Mouse (Mus musculus) T-helper 1 cell (primary cell): ENCODE measurements around the gene Trim58.

Experiments used
- in situ Hi-C: fragments of 300-600 bp; cut with MboI, MseI; formaldehyde crosslinking; loops from one replicate; pipeline ENCODE4 v1.15.1; 2025; ENCODE audit warnings: high pct_unique_total_duplicates

The Trim58 gene

DNA sequence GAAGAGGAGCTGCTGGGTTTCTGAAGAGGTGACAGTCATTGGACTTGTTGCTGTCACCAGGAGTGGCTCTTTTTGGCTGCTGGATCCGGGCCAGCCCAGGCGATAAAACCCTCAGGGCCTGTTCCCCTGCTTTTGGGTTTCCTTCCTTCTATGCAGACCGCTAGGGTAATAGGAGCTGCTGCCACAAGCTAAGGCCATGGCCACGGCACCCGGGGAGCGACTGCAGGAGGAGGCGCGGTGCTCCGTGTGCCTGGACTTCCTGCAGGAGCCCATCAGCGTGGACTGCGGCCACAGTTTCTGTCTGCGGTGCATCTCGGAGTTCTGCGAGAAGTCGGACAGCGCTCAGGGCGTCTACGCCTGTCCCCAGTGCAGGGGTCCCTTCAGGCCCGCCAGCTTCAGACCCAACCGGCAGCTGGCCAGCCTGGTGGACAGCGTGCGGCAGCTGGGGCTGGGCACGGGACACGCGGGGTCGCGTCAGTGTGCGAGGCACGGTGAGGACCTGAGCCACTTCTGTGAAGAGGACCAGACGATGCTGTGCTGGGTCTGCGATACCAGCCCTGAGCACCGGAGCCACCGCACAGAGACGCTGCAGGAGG is at the start of gene Trim58:
Gene Trim58, plus strand, starts transcription at position 194 of the 596 bp plus-strand sequence.
- in situ Hi-C loops, result no loop called here

DNA sequence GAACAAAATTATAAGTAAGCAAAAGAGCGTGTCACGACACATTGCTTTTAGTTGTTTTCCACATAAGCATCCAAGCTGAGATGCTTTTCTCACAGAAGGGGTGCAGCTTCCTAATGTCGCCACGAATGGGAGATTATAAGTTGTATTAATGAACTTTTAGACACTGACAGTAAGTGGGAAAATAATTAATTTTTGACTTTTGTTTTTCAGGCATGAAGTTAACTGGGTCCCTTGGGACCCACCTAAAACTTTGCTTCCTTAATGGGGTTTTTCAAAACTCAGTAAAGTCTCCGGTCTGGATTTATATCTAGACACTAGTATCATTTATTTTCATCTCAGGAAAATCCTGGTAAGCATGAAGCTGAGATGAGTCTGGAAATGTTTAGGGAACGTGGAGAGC is 45.5 kb upstream of the Trim58 start, which contains the start of gene Olfr324:
Gene Olfr324, plus strand, starts transcription at position 301 of the 400 bp plus-strand sequence.
- in situ Hi-C loops, result no loop called here

DNA sequence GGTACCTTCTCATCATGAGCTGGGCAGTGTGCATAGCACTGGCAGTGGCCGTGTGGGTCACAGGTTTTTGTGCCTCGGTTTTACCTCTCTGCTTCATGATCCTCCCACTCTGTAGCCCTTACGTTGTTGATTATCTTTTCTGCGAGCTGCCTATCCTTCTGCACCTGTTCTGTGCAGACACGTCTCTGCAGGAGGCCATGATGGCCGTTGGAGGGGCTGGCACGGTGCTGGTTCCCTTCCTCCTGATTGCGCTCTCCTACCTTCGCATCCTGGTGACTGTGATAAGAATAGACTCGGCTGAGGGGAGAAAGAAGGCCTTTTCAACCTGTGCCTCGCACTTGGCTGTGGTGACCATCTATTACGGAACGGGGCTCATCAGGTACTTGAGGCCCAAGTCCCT is 42.4 kb upstream of the Trim58 start:
- in situ Hi-C loops, result no loop called here

DNA sequence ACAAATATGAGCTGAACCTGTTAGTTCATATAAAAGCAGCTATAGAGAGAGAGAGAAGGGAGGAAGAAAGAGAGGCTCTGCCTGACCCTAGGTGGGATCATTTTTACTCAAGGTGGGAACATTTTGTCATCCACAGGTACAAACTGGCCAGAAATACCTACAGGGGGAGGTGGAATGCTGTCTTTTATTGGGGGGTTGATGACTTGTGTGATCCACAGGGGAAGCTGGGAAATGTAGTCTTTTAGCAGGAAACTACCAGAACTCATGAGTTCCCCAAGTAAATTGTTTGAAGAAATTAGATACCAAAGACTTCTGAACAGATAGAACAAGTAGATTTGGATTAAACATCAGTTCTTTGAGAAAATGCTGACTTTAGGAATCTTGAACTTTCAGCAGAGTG is 38.2 kb upstream of the Trim58 start:
- in situ Hi-C loops, result no loop called here

DNA sequence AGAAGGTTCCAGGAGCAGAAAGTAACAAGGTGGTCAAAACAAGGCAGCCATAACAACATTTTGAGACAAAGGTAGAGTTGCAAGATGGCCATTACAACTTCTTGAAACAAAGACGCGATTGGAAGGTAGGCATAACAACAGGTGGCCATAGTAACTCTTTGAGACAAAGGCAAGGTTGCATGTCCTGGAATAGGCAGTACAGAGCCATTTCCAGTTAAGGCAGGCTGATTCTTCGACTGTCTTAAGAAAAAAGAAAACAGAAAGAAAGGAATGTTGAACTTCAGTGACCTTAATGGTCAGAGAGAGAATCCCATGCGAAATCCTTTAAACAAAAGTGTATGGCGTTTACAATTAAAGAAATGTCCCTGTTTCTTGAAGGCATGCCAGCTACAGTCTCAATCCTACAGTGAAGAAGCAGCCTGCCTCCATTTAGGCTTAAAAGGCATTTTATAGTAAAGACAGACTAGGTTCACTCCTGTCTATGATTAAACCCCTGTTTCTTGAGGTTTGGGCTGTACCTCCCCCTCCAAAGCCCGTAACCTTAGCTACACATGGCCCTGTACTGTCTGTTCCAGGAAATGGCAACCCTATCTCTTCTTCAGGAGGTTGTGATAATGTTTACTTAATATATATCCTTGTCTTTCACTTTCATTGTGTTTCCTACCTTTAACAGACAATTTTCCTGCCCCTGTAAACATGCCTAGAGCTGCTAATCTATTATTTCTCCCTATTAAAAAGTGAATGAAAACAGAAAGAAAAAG is 37.3 kb upstream of the Trim58 start:
- in situ Hi-C loops, result no loop called here

DNA sequence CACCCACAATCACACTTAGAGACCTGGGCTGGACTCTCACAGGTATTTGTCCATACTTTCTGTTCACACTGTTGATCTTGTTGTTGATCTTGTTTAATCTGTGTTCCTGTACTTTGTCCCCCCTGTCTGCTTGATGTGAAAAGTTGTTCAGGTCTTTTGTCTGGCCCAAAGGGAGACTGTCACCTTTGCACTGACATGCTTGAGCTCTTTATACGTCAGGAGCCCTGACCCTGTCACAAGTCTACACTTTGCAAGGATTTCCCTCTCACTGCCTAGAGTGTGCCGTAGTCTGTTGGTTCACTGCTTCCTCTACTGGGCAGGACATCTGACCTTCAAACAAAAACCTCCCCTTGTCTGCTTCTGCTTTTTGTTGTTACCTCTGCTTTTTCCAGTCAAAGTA is 35.6 kb upstream of the Trim58 start:
- in situ Hi-C loops, result no loop called here

DNA sequence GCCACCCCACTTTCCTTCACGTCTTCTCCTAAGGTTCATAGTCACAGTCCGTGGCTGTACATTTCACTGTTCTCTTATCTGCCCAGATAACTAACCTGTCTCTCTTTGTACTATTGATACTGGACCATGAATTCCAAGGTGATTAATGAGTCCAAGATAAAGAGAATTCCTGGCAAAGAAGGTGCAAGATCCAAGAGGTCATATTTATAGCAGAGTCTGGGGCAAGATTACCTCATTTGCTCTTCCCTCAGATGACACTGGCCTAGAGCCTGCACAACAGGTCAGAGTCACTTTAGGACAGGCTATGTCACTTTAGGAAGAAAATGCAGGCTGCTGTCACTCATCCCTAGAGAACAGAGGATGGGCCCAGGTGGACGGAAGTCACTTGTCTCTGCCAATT is 35.0 kb upstream of the Trim58 start:
- in situ Hi-C loops, result no loop called here

DNA sequence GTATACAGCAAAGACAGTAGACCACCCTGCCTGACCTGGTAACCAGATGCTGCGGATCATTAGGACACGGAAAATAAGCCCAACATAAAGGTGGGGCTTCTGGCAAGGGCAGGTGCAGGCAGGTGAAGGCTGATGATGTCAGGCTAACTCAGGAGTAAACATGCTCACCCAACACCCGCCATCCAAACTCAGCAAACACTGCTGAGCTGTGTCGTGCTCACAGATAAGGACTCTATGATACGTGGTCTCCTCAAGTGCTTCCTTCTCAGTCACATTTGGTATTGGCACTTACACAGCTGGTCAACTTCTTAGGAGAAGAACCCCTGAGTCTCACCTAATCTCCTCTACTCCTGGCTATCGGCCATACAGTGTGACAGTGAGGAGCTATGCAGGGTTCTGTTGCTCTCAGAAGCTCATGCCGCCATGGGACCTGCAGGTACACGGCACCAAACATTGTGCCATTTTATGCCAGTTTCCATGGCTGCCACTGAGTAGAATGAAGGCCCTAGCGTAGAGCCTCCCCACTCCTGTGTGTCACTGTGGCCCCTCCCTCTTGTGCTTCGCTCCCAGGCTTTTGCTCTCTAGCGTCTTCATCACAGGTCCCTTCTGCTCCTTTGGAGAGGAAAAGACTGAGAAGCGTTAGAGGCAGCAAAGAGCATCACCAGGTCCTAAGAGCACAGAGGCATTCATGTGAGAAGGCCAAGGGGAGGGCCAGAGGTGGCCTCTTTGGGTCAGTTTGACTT is 33.9 kb upstream of the Trim58 start:
- in situ Hi-C loops, result no loop called here

DNA sequence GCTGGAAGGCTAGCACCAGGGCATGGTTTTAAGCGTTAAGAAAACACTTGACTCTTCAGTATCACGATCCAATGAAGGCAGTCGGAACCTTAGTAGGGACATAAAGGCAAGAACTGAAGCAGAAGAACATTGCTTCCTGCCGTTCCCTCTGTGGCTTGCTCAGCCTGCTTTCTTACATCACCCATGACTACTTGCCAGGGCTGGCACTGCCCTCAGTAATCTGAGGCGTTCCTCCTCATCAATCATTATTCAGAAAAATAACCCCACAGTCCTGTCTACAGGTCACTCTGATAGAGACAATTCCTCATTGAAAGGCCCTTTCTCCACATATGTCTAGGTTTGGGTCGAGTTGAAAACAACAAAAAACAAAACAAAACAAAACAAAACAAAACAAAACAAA is 33.2 kb upstream of the Trim58 start:
- in situ Hi-C loops, result no loop called here

DNA sequence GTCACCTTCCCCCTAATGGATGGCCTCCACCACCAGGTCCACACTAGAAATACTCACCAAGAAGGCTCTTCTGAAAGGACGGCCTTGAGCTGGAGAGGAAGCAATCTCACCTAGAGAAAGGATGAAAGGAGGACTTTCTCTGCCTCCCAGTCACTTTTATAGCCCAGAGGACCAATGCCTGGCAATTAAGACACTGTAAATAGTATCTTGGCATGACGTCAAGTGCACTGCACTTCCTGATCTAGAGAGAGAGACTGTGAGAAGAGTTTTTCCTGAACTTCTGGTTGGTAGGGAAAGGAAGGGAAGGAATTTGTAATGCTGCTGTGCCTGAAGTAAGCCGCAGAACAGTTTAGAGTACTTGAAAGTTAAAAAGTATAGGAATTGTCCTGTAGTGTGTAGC is 26.9 kb upstream of the Trim58 start:
- in situ Hi-C loops, result loop anchor here (5.0 kb wide), 1 partner anchor 99 kb away; no protein-coding TSS in a partner anchor

DNA sequence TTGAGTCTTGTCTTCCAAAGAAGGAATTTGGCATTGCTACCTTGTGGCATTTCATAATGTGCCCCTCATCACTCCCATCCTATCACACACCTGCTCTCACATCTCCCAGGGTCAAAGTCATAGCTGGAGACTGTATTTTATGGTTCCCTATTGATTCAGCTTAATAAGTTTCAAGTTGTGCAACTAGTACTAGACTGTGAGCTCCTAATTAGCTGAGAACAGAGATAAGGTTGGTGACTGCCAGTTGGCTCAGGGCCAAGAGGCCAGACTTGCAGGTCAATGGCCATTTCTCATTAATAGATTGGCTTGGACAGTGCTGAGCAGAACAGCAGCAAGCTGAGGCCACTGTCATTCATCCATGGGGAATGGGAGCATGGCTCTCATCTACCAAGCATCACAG is 25.7 kb upstream of the Trim58 start:
- in situ Hi-C loops, result loop anchor here (5.0 kb wide), 1 partner anchor 98 kb away; no protein-coding TSS in a partner anchor

DNA sequence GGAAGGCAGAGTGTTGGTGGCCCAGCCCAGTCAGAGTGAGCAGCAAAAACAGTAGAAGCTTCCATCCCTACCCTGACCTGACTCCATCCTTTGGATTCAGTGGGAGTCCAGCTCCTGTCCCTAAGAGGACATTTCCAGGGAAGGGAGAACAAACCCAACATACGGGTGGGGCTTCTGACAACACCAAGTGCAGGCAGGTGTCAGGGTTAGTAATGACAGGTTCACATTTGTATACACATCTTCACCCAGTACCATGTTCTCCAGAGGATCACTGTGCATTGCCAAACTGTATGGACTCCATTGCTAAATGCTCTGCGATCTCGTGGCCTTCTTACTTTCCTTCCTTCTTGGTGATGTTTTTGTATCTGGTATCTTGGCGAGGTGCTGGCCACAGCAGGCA is 24.3 kb upstream of the Trim58 start, which contains the start of gene 2210407C18Rik:
Gene 2210407C18Rik, minus strand, starts transcription at position 101 of the 400 bp plus-strand sequence.
- in situ Hi-C loops, result no loop called here

DNA sequence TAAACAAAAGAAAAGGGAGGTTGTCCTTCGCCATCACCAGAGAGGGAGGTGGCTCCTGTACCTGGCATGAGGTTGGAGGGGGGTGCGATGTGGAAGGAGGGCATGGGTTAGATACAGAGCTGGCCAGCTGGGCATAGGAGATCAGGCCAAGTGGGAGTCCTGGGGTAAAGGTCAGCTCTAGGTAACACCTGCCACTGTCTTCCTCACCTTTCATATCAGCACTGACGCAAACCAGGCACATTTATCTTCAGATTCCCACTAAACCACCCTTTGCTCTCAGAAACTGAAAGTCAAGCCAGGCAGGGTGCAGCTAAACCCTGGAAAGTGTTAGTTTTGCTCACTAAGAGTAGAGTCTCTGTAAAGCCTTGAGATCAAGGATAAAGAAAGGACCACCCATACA is 21.9 kb upstream of the Trim58 start:
- in situ Hi-C loops, result no loop called here

DNA sequence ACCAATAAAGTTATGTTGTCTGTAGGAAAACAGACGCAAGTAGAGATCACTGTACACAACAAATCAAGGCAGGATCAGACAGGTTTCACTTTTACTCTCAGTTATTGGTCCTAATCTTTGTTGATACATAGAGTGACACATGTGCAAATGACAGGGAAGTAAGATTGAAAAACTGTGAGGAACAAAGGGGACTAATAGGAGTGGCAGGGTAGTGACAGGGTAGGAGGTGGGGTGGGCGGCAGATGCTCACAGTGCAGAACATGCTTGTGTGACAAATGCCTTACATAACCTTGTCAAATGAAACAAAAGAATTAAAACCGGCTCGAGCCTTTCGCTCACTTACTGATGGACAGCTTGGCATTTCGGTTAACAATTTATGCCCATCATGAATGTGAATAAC is 21.5 kb upstream of the Trim58 start:
- in situ Hi-C loops, result no loop called here

DNA sequence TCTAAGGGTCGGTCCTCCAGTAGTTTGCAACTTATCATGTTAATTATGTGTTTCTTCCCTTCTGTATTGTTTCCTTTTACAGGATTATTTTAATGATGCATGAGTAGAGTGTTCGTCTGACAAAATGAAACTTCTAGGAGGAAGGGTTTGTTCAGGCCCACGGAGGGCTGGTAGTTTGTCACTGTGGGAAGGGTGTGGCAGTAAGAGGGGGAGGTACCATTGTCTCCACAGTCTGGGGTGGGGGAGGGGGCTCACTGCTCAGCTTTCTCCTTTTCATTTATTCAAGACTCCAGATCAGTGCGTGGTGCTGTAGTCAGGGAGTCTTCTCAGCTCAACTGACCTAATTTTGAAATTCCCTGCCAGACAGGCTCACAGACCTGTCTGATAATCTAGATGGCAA is 14.1 kb upstream of the Trim58 start:
- in situ Hi-C loops, result no loop called here

DNA sequence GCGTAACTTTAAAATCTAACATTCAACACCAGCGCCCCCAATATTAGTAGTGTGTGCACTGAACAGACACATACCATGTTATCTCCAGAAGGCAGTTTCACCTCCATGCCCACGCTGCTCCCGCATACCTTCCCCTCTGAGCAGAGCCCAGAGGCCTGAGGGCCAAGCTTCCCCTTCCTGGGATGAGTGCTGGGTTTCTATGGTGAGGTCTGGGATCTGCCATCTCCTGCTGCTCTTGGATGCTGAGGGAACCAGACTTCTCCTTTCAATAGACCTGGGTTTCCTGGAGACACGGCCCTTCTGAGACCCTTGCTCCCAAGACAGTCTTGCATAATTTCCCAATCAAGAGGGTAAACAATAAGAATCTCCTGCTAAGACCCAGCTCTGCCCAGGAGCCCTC is 9.9 kb upstream of the Trim58 start, which contains the start of gene Olfr323:
Gene Olfr323, minus strand, starts transcription at position 101 of the 400 bp plus-strand sequence.
- in situ Hi-C loops, result loop anchor here (10.0 kb wide), 1 partner anchor 226 kb away; no protein-coding TSS in a partner anchor

DNA sequence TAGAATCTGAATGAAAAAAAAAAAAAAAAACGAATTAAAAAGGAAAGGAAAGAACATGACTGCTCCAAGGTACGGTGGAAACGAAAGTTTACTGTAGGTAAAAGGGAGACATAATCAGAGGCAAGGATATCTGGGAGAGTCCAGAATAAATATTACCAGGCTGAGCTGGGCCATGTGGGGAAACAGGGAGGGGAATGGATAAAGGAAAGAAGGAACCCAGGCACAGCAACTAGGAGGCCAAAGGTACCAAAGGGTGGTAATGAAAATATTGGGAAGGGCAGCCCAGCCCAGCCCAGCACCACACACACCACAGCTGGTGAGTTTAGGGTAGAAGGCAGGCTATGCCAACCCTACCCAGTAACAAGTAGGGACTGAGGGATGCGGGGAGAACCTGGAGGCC is 5.4 kb upstream of the Trim58 start:
- in situ Hi-C loops, result loop anchor here (10.0 kb wide), 1 partner anchor 230 kb away; no protein-coding TSS in a partner anchor

DNA sequence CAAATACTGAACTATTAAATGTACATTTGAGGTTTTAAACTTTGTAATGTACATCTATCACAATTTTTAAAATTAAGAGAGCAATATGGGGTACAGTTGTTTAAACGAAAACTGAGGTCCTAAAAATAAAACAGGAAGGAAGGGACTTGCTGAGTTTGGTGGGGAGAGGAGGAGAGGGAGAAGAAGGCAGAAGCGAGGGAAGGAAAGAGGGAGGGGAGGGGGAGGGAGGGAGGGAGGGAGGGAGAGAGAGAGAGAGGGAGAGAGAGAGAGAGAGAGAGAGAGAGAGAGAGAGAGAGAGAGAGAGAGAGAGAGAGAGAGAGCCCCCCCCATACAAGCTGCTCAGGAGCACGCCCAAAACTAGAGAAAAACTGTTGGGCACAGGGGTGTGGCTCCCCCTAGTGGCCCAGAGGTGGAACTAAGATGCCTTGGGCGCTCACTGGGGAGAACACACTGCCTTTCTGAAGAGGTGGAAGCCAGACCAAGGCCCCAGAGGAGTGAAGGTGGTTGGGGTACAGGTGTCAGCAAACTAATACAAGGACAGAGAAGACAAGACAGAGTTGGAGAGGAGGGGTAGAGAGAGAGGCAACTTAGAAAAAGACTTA is 3.8 kb upstream of the Trim58 start:
- in situ Hi-C loops, result loop anchor here (10.0 kb wide), 1 partner anchor 232 kb away; no protein-coding TSS in a partner anchor

DNA sequence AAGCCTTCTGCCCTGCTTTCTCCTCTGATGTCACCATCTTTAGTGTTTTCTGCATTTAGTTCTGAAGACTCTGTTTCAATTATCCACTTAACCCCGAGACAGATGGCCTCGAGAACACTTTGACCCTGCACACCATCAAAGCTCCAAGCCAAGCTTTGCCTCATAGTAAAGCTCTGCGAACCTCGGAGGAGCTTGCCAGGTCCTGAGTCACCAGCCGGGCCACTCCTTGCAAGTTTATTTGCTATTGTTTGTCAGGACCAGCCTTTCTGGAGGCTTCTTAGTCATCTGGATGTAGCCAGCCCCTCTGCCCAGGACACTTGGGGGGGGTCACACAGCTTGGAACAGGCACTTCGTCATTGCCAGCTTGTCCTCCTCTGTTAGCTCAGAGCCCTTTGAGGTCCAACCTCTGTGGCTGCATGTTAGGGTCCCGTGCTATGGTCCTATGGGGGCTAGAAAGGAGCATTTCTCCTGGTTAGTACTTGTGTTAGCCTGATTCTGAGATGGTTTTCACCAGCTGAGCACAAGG is 2.0 kb upstream of the Trim58 start:
- in situ Hi-C loops, result loop anchor here (10.0 kb wide), 1 partner anchor 233 kb away; no protein-coding TSS in a partner anchor

DNA sequence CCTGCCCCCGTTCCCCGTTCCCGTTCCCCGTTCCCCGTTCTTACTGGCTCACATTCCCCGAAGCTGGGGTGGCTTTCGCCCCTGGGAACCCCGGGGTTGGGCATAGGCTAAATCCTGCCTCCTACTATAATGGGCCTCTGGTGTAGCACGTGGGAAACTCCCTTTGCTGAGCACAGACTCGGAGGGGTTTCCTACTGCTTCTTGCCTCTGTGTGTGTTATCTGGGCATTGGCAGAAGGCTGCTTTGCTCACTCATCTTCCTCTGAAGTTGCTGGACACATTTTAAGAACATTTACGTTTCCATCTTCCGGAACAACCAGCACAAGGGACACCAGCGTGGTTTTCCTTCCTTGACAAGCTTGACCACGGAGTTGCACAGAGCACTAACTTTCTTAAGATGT is 792 bp downstream of the Trim58 start:
- in situ Hi-C loops, result no loop called here

DNA sequence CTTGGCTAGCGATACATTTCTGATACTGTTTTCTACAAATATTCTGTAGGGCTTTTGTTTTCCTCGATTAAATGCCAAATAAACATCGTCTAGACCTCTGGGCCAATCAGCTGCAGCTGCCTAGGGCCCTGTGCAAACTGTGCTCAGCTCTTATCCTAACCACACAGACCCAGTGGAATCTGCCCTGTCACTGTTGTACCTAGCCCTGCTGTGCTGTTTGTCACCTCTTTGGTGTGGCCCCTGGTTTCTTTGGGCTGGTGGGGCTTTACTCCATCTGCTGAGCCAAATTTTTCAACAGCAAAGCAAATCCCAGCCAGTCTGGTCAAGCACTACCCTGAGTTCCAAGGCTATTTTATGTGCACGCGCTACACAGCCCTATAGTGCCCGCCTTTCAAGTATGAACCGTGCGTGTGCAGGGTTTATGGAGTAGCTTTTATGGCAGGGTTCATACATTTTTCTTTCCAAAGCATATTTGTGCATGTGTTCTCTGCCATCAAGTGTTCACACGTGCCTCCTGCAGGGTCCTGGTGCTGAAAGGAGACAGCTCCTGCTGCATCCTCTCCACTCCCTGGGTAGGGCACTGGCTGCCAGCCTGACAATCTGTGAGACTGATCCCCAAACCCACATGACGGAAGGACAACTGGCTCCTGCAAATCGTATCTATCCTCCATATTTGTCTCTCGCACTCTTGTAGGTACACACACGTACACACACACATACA is 1.5 kb downstream of the Trim58 start:
- in situ Hi-C loops, result no loop called here
